Mouse (Mus musculus): ENCODE measurements at regions not wholly inside any gene's neighbourhood (a gene's known extent, or its start where the extent isn't known, plus 50 kb on each side); places are given as distances from the start of the nearest gene placed in this dataset.

GRCm38 (mm10) chr6:98178005-98178404, 164.5 kb downstream of the Gm765 start:
- no peak for DNase-seq (ENCODE audit: low read depth, low spot score)

GRCm38 (mm10) chr6:98149043-98149813, 193.3 kb downstream of the Gm765 start:
- DNase-seq (ENCODE audit: low read depth, low spot score), result no peak

GRCm38 (mm10) chr6:98147855-98148254, 194.7 kb downstream of the Gm765 start:
- no peak for DNase-seq (ENCODE audit: low read depth, low spot score)

GRCm38 (mm10) chr6:98132931-98133330, 209.6 kb downstream of the Gm765 start:
- DNase-seq (ENCODE audit: low read depth, low spot score), result no peak

- DNase-seq (ENCODE audit: low read depth, low spot score), result no peak
Observed at GRCm38 (mm10) chr6:98125434-98125833, 217.1 kb downstream of the Gm765 start.

- DNase-seq (ENCODE audit: low read depth, low spot score), result no peak
Observed at GRCm38 (mm10) chr6:98118355-98119150, 224.0 kb downstream of the Gm765 start.

GRCm38 (mm10) chr6:98114327-98115134, 228.0 kb downstream of the Gm765 start:
- DNase-seq (ENCODE audit: low read depth, low spot score), result no peak

GRCm38 (mm10) chr6:98113708-98114107, 228.8 kb downstream of the Gm765 start:
- DNase-seq (ENCODE audit: low read depth, low spot score), result peak; percentile 70

- no peak for DNase-seq (ENCODE audit: low read depth, low spot score)
Observed at GRCm38 (mm10) chr6:98112495-98113115, 229.9 kb downstream of the Gm765 start.

GRCm38 (mm10) chr6:98107123-98107522, 235.4 kb downstream of the Gm765 start:
- no peak for DNase-seq (ENCODE audit: low read depth, low spot score)

- DNase-seq (ENCODE audit: low read depth, low spot score), result peak; percentile 69
Observed at GRCm38 (mm10) chr6:98105280-98106090, 237.1 kb downstream of the Gm765 start.

GRCm38 (mm10) chr6:98104432-98104831, 238.1 kb downstream of the Gm765 start:
- no peak for DNase-seq (ENCODE audit: low read depth, low spot score)

- DNase-seq (ENCODE audit: low read depth, low spot score), result no peak
Observed at GRCm38 (mm10) chr6:98101023-98101422, 241.5 kb downstream of the Gm765 start.

- DNase-seq (ENCODE audit: low read depth, low spot score), result no peak
Observed at GRCm38 (mm10) chr6:98099126-98099525, 243.4 kb downstream of the Gm765 start.

GRCm38 (mm10) chr6:98095243-98095642, 247.3 kb downstream of the Gm765 start:
- no peak for DNase-seq (ENCODE audit: low read depth, low spot score)

- DNase-seq (ENCODE audit: low read depth, low spot score), result no peak
Observed at GRCm38 (mm10) chr6:98089185-98089584, 253.4 kb downstream of the Gm765 start.

- DNase-seq (ENCODE audit: low read depth, low spot score), result no peak
Observed at GRCm38 (mm10) chr6:98080076-98080475, 262.5 kb downstream of the Gm765 start.
